Mouse (Mus musculus): ENCODE measurements around the gene Capn7.

GRCm38 (mm10) chr14:31336369-31337155, at the start of gene Capn7:
- TF ChIP-seq CTCF (IDR thresholded peaks at IDR 0.05; ENCODE audit: low read depth): peak; percentile 48
- no peak for TF ChIP-seq EP300 (IDR thresholded peaks at IDR 0.05; ENCODE audit: low read depth)
